Mouse (Mus musculus) small intestine, adult 2 months (tissue): Measurements from ENCODE around the gene Smco2.

Experiments
- CTCF ChIP-seq: fragments of 200-500 bp; IDR thresholded peaks from 2 replicates; pipeline ENCODE4 v1.5.1; 2012; ENCODE audit warnings: low read depth, mild to moderate bottlenecking, control low read depth, inconsistent platforms, low read length, moderate library complexity, mixed read lengths; ENCODE audit not compliant: insufficient replicate concordance, insufficient read length; ENCODE audit errors: extremely low read depth
- POLR2A ChIP-seq: fragments of 200-500 bp; IDR thresholded peaks from 2 replicates; pipeline ENCODE4 v1.6.1; 2012; ENCODE audit warnings: low read depth, mild to moderate bottlenecking, control low read depth, inconsistent platforms, low read length, moderate library complexity

DNA sequence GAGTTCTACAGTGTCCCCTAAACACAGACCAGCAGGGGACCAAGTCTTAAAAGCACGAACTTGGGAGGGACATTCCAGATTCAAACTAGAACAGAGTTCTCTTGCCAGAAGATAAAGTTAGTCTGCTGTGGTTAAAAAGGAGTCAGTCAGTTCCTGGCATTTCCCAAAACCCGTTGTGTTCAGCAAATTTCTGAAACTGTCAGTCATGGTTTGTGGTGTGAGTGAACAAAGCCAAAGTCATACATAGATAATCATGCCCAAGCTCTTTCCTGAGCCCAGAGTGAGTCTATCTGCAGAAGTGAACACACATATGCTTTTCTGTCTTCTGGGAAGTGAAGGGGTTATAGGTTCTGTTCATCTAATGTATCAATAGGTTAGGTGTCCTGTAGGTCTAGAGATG is 58.9 kb downstream of the Smco2 start:
- TF ChIP-seq CTCF (no peak), POLR2A (no peak)
